Mouse (Mus musculus) layer of hippocampus, adult 8-10 months (tissue): Measurements from ENCODE around the gene Stap1. TPM values are rescaled to one million over a fixed set of nuclear protein-coding genes. Genes with fewer than 3 reads are reported as not detected.

Source experiments
- DNase-seq, 2 experiments: peaks; one replicate each; pipeline ENCODE4 v3.0.0; 2022; ENCODE audit warnings: low spot score in 2 of 2
- total RNA-seq, 4 experiments: library from RNA; stranded (reverse); gene quantifications; 2 replicates each; pipeline ENCODE4 v1.2.4; 2022

The Stap1 gene
- total RNA-seq, 4 experiments from 2014 or later, result 0.25 to 0.36 TPM; not detected in 2

- DNase-seq, result no peak
Measured at GRCm38 (mm10) chr5:86118457-86119094, 47.0 kb downstream of the Stap1 start.

- no peak for DNase-seq
Measured at GRCm38 (mm10) chr5:86128749-86129148, 57.2 kb downstream of the Stap1 start.

- DNase-seq, result no peak
Measured at GRCm38 (mm10) chr5:86129828-86130227, 58.3 kb downstream of the Stap1 start.

Other genes with a start within 250 kb of the Stap1 start
- 10 to 100 TPM; 21.4 to 25.5 (median 23.4) TPM for gene Cenpc1, start 6.2 kb upstream of the Stap1 start, total RNA-seq
- 10 to 100 TPM; 14.9 to 26.5 (median 20.3) TPM for gene Uba6, start 101.1 kb downstream of the Stap1 start, total RNA-seq
- gene Gnrhr, start 126.2 kb downstream of the Stap1 start, total RNA-seq, result not detected
- not detected for gene Tmprss11c, start 217.6 kb downstream of the Stap1 start, total RNA-seq